Comparison of ENCODE assay signal across 26 mouse cellular contexts in genomic region chr9:122073980-122074379, GRCm38 (mm10).
"Had no signal": no experiment of that assay in that cellular context is flagged by ENCODE, and none has a peak within 500 bp of the region (broad histone marks: within the 10 kb centered on the region; RNA-seq: fewer than 3 reads in every experiment).

No protein-coding gene starts in this region.

- H3K4me2 ChIP-seq: heart, embryonic 11.5 days; heart, embryonic 13.5 days; heart, embryonic 15.5 days; hindbrain, embryonic 13.5 days; hindbrain, embryonic 15.5 days; intestine, embryonic 15.5 days; kidney, embryonic 15.5 days; limb, embryonic 12.5 days; liver, embryonic 11.5 days; liver, embryonic 13.5 days; liver, embryonic 15.5 days had no signal

- H3K4me1 ChIP-seq: intestine, embryonic 15.5 days; limb, embryonic 12.5 days; liver, embryonic 13.5 days; liver, embryonic 15.5 days had no signal

- ATAC-seq: forebrain, postnatal 0 days; hindbrain, postnatal 0 days; intestine, embryonic 15.5 days had no signal

- H3K9ac ChIP-seq: forebrain, postnatal 0 days; heart, embryonic 13.5 days; heart, embryonic 15.5 days; hindbrain, embryonic 13.5 days; hindbrain, embryonic 15.5 days; intestine, embryonic 15.5 days; kidney, embryonic 15.5 days; limb, embryonic 12.5 days; liver, embryonic 13.5 days; liver, embryonic 15.5 days had no signal

- DNase-seq: forebrain, postnatal 0 days; gastrocnemius, postnatal 10 days; gastrocnemius, postnatal 25 days; heart, postnatal 36 days; kidney, adult 11 months; kidney, adult 2 months; kidney, adult 9 months; kidney, postnatal 14 days; kidney, postnatal 36 days; layer of hippocampus, adult 9-11 months; layer of hippocampus, postnatal 36 days; liver; liver, embryonic 13.5 days had no signal

- H3K9me3 ChIP-seq: heart, embryonic 13.5 days; heart, embryonic 15.5 days; hindbrain, embryonic 13.5 days; hindbrain, embryonic 15.5 days; intestine, embryonic 15.5 days; kidney, embryonic 15.5 days; limb, embryonic 10.5 days; limb, embryonic 12.5 days; liver, embryonic 13.5 days; liver, embryonic 15.5 days had no signal

- H3K27me3 ChIP-seq: heart, embryonic 13.5 days; heart, embryonic 15.5 days; hindbrain, embryonic 13.5 days; hindbrain, embryonic 15.5 days; intestine, embryonic 15.5 days; kidney, embryonic 15.5 days; limb, embryonic 12.5 days; liver, embryonic 13.5 days; liver, embryonic 15.5 days had no signal

- H3K4me3 ChIP-seq: heart, embryonic 13.5 days; heart, embryonic 15.5 days; hindbrain, embryonic 13.5 days; hindbrain, embryonic 15.5 days; intestine, embryonic 15.5 days; kidney, embryonic 15.5 days; limb, embryonic 10.5 days; limb, embryonic 12.5 days; liver, embryonic 13.5 days; liver, embryonic 15.5 days had no signal

- H3K27ac ChIP-seq: heart, embryonic 13.5 days; heart, embryonic 15.5 days; hindbrain, embryonic 13.5 days; hindbrain, embryonic 15.5 days; hindbrain, postnatal 0 days; intestine, embryonic 15.5 days; kidney, embryonic 15.5 days; kidney, postnatal 0 days; limb, embryonic 10.5 days; limb, embryonic 12.5 days; liver, embryonic 13.5 days; liver, embryonic 15.5 days had no signal

- H3K36me3 ChIP-seq: heart, embryonic 13.5 days; heart, embryonic 15.5 days; hindbrain, embryonic 13.5 days; hindbrain, embryonic 15.5 days; intestine, embryonic 15.5 days; kidney, embryonic 15.5 days; limb, embryonic 10.5 days; limb, embryonic 12.5 days; liver, embryonic 13.5 days; liver, embryonic 15.5 days had no signal
